Mouse (Mus musculus) ES-Bruce4 (cell line): ENCODE data around the gene Slc44a1.

ENCODE experiments used
- CTCF ChIP-seq: IDR thresholded peaks from one replicate; pipeline ENCODE4 v1.8.1; 2011; ENCODE audit warnings: low read depth, low read length
- POLR2A ChIP-seq: IDR thresholded peaks from one replicate; pipeline ENCODE4 v1.8.1; 2011; ENCODE audit warnings: low read length; ENCODE audit not compliant: insufficient read depth

- TF ChIP-seq CTCF = no peak
- no peak for TF ChIP-seq POLR2A
Measured at GRCm38 (mm10) chr4:53395002-53395401, 45.2 kb upstream of the Slc44a1 start.
